Comparison of ENCODE assay signal across 8 mouse cellular contexts in genomic region chr11:32642249-32642876, GRCm38 (mm10). TPM values are rescaled to one million over a fixed set of nuclear protein-coding genes. Genes with fewer than 3 reads are reported as not detected.
DNase-seq lines count a peak whose midpoint lies in the region; ATAC-seq and TF ChIP-seq lines count a peak whose summit lies in the region.

Gene Fbxw11 (plus strand): TSS chr11:32642724.

- WGBS in forebrain, embryonic 10.5 days = under 1% methylated on average over 64 of the region's 64 CpGs
- WGBS in heart, embryonic 15.5 days = under 1% methylated on average over 63 of the region's 64 CpGs
- WGBS in liver, embryonic 14.5 days (ENCODE audit: insufficient replicate concordance) = under 1% methylated on average over 51 of the region's 64 CpGs
- WGBS in neural tube, embryonic 11.5 days = under 1% methylated on average over 59 of the region's 64 CpGs
- 0% methylated on average over 50 of the region's 64 CpGs for WGBS in stomach, postnatal 0 days

- H3K27me3 ChIP-seq in forebrain, embryonic 10.5 days (ENCODE audit: poor library complexity, severe bottlenecking) = no peaks in the 10 kb centered on the region
- no peaks in the 10 kb centered on the region for H3K27me3 ChIP-seq in heart, embryonic 15.5 days
- H3K27me3 ChIP-seq in liver, embryonic 14.5 days (ENCODE audit: control insufficient read depth, insufficient read depth, low read length) = no peaks in the 10 kb centered on the region
- H3K27me3 ChIP-seq in neural tube, embryonic 11.5 days (ENCODE audit: control insufficient read depth, insufficient read depth, low read length) = no peaks in the 10 kb centered on the region
- no peaks in the 10 kb centered on the region for H3K27me3 ChIP-seq in stomach, postnatal 0 days (ENCODE audit: control insufficient read depth, insufficient read depth, low read length)

- H3K9me3 ChIP-seq in forebrain, embryonic 10.5 days = no peaks in the 10 kb centered on the region
- H3K9me3 ChIP-seq in heart, embryonic 15.5 days (replicated peaks) = no peaks in the 10 kb centered on the region
- H3K9me3 ChIP-seq in liver, embryonic 14.5 days (ENCODE audit: control insufficient read depth, low read length) = no peaks in the 10 kb centered on the region
- no peaks in the 10 kb centered on the region for H3K9me3 ChIP-seq in neural tube, embryonic 11.5 days (ENCODE audit: control insufficient read depth, low read length)
- H3K9me3 ChIP-seq in stomach, postnatal 0 days (ENCODE audit: control insufficient read depth, low read length) = no peaks in the 10 kb centered on the region

- H3K36me3 ChIP-seq in forebrain, embryonic 10.5 days (replicated peaks) = no peaks in the 10 kb centered on the region
- H3K36me3 ChIP-seq in heart, embryonic 15.5 days = no peaks in the 10 kb centered on the region
- no peaks in the 10 kb centered on the region for H3K36me3 ChIP-seq in liver, embryonic 14.5 days (replicated peaks; ENCODE audit: control insufficient read depth, insufficient read depth, low read depth)
- H3K36me3 ChIP-seq in neural tube, embryonic 11.5 days (ENCODE audit: control insufficient read depth, insufficient read depth, low read length) = no peaks in the 10 kb centered on the region
- H3K36me3 ChIP-seq in stomach, postnatal 0 days (ENCODE audit: control insufficient read depth, insufficient read depth, low read length) = no peaks in the 10 kb centered on the region

- peak within 1 kb of the TSS; percentile 99 for H3K27ac ChIP-seq in forebrain, embryonic 10.5 days
- peak within 1 kb of the TSS; percentile 98 for H3K27ac ChIP-seq in heart, embryonic 15.5 days
- peak within 1 kb of the TSS; percentile 94 for H3K27ac ChIP-seq in liver, embryonic 14.5 days
- H3K27ac ChIP-seq in neural tube, embryonic 11.5 days (ENCODE audit: low read depth, low read length) = peak within 1 kb of the TSS; percentile 96
- peak within 1 kb of the TSS; percentile 99 for H3K27ac ChIP-seq in stomach, postnatal 0 days (replicated peaks)

- peak within 1 kb of the TSS; percentile 83 for H3K4me3 ChIP-seq in forebrain, embryonic 10.5 days
- peak within 1 kb of the TSS; percentile 91 for H3K4me3 ChIP-seq in heart, embryonic 15.5 days
- peak within 1 kb of the TSS; percentile 89 to 100 for H3K4me3 ChIP-seq in liver, embryonic 14.5 days (ENCODE audit: insufficient read depth in 1 of 2, low read depth in 2 of 2, low read length in 2 of 2)
- peak within 1 kb of the TSS; percentile 98 for H3K4me3 ChIP-seq in neural tube, embryonic 11.5 days (ENCODE audit: low read depth, low read length)
- H3K4me3 ChIP-seq in stomach, postnatal 0 days (ENCODE audit: low read depth, low read length) = peak within 1 kb of the TSS; percentile 95

- DNase-seq in CD8-positive naive resting alpha-beta T cell, adult 2 months (ENCODE audit: low read depth in 2 of 2, low spot score in 2 of 2) = peak; percentile 88 to 89
- peak; percentile 96 for DNase-seq in c-Kit-positive CD71-negative TER-119-negative erythroid progenitor cells, embryonic 14.5 days (ENCODE audit: low read depth)
- peak; percentile 97 for DNase-seq in forebrain, embryonic 10.5 days (ENCODE audit: extremely low spot score, low spot score)
- DNase-seq in kidney, postnatal 25 days = peak; percentile 95 to 98
- DNase-seq in liver, embryonic 14.5 days (ENCODE audit: low read depth in 3 of 3, low spot score in 3 of 3) = peak; percentile 95 to 96 (median 96)
- peak; percentile 96 for DNase-seq in neural tube, embryonic 11.5 days (ENCODE audit: low spot score)
- peak; percentile 96 for DNase-seq in stomach, postnatal 0 days (ENCODE audit: low spot score)

- H3K4me2 ChIP-seq in heart, embryonic 15.5 days = peak within 1 kb of the TSS; percentile 74
- H3K4me2 ChIP-seq in liver, embryonic 14.5 days (ENCODE audit: low read depth) = peak within 1 kb of the TSS; percentile 98
- H3K4me2 ChIP-seq in neural tube, embryonic 11.5 days (ENCODE audit: low read depth) = peak within 1 kb of the TSS; percentile 89
- peak within 1 kb of the TSS; percentile 67 for H3K4me2 ChIP-seq in stomach, postnatal 0 days (replicated peaks; ENCODE audit: low read depth)

- ATAC-seq in heart, embryonic 15.5 days (replicated peaks; ENCODE audit: insufficient number of reproducible peaks, insufficient read depth, low FRiP score, low read depth) = peak; percentile 91
- ATAC-seq in liver, embryonic 14.5 days (ENCODE audit: insufficient read depth) = peak; percentile 92
- peak; percentile 91 for ATAC-seq in neural tube, embryonic 11.5 days (ENCODE audit: insufficient read depth, low FRiP score, low TSS enrichment)
- ATAC-seq in stomach, postnatal 0 days (ENCODE audit: low FRiP score, low TSS enrichment) = peak; percentile 94

- no peak for TF ChIP-seq EP300 in liver, embryonic 14.5 days (IDR thresholded peaks at IDR 0.05; ENCODE audit: low read depth)
- no peak for TF ChIP-seq EP300 in stomach, postnatal 0 days (optimal IDR thresholded peaks at IDR 0.05)

- TF ChIP-seq CTCF in liver, embryonic 14.5 days (IDR thresholded peaks at IDR 0.05; ENCODE audit: low read depth) = no peak
- peak; percentile 12; the same call in 1 of the 2 replicates for TF ChIP-seq CTCF in stomach, postnatal 0 days (IDR thresholded peaks at IDR 0.05; ENCODE audit: low read depth)

- H3K4me1 ChIP-seq in forebrain, embryonic 10.5 days = peaks cover 35% of the 10 kb centered on the region
- peaks cover 28% of the 10 kb centered on the region for H3K4me1 ChIP-seq in heart, embryonic 15.5 days (replicated peaks)
- H3K4me1 ChIP-seq in liver, embryonic 14.5 days (replicated peaks; ENCODE audit: control insufficient read depth in 2 of 2, insufficient read depth in 2 of 2, low read length in 1 of 2) = peaks cover 23 to 25% of the 10 kb centered on the region in 2 experiments
- peaks cover 10% of the 10 kb centered on the region for H3K4me1 ChIP-seq in neural tube, embryonic 11.5 days (ENCODE audit: control insufficient read depth, insufficient read depth, low read length)
- H3K4me1 ChIP-seq in stomach, postnatal 0 days (replicated peaks; ENCODE audit: control insufficient read depth, insufficient read depth) = no peaks in the 10 kb centered on the region; the same call in 1 of the 2 replicates

- H3K9ac ChIP-seq in heart, embryonic 15.5 days = peak within 1 kb of the TSS; percentile 96
- H3K9ac ChIP-seq in liver, embryonic 14.5 days (replicated peaks) = peak within 1 kb of the TSS; percentile 99
- H3K9ac ChIP-seq in neural tube, embryonic 11.5 days (ENCODE audit: low read length) = peak within 1 kb of the TSS; percentile 97
- peak within 1 kb of the TSS; percentile 98 for H3K9ac ChIP-seq in stomach, postnatal 0 days (ENCODE audit: low read length)

RNA-seq across cellular contexts. Expression of gene Fbxw11, which starts in this region (rescaled TPM):
- polyA plus RNA-seq in forebrain, embryonic 10.5 days (2016; fragmentation: Nextera tagmentation; extraction: Ambion mirVana) = 87.0 and 90.8 TPM in 2 replicates
- polyA plus RNA-seq in heart, embryonic 15.5 days (2015; fragmentation: Nextera tagmentation; extraction: Ambion mirVana) = 58.8 and 66.8 TPM in 2 replicates
- polyA plus RNA-seq in liver, embryonic 14.5 days (2012; rRNA removed) = 10.2 and 10.9 TPM in 2 replicates
- 13.9 and 14.9 TPM in 2 replicates for polyA plus RNA-seq in liver, embryonic 14.5 days (2014; fragmentation: Nextera tagmentation; extraction: Ambion mirVana)
- 102 and 116 TPM in 2 replicates for polyA plus RNA-seq in neural tube, embryonic 11.5 days (2014; fragmentation: Nextera tagmentation; extraction: Ambion mirVana)
- 31.5 and 32.1 TPM in 2 replicates for polyA plus RNA-seq in stomach, postnatal 0 days (2015; fragmentation: Nextera tagmentation; extraction: Ambion mirVana)

Comparison
In these comparisons a context has a peak if more than half of its experiments do, and no peak if none do; other contexts are left out.
1. Peak in every context shown above with its lines: DNase-seq, ATAC-seq, H3K4me3 ChIP-seq and H3K27ac ChIP-seq.